Mouse (Mus musculus) layer of hippocampus, adult 9-11 months (tissue): ENCODE results near the gene 2610528J11Rik.
A peak's percentile ranks its signal among the peaks of the same experiment; 100 is the strongest.
"Not testable (repeated sequence)": the region's sequence is repeated elsewhere in the genome, so short reads cannot be mapped to it uniquely, and the experiment has no call there.

Experiments used
- DNase-seq: peaks from one replicate; pipeline ENCODE4 v3.0.0; 2022

Gene 2610528J11Rik

DNA sequence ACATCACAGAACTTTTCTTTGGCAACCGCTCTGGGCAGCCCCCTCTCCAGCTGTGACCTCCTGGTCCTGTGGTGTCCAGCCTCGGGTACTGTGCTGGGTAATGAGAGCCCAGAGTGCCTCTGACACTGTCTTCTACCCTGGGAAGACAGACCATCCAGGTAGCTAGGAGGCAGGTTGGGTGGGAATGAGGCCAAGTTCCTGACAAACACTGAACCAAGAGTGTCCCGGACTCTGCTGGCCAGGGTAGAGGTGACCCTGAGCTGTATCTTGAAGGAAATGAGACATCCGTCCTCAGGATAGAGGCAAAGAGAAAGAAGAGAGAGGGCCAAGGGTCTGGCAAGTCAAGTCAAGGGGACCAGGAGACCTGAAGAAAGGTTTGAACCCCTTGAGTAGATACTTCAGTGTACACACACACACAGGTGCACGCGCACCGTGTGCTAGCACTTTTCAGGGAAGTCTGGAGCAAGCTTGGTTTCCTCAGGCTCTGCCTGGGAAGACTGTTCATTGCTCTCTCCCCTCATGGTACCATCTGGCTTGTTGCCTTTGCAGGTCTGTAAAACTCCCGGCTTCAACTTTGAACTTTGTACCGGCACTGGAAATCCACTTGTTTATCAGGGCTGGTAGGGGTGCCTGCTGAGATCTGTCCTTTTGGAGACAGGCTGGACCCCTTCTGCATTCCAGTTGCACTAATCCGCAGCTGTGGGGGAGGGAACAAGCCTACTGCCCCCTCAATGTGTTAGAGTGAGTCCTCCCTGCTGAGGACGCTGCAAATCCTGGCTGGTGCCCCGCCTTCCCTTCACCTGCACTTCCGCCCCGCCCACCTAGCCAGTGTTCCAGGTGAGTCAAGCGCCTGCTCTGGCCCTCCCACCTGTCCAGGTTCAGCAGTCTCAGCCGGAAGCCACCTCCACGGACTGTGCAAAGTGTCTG, at the start of gene 2610528J11Rik:
Gene 2610528J11Rik, plus strand, starts transcription at position 592 of the 927 bp plus-strand sequence.
- DNase-seq: no peak

DNA sequence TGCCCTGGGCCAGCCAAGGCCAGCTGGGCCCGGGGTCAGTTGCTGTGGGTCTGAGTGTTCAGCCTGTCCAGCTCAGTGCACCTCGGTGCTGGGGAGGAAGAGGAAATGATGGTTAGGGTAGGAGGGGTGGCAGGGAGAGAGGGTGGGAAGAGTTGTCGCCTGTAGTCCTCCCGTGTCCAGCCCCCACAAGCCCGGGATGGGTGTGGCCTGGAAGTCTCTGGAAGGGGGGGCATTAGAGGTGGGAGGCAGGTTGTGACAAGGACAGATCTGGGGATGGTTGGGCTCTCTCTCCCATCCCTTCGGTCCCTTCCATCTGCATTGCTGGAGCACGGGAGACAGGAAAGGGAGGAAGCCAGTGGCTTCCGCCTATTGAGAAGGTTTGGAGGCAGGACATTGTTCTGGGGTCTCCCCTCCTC, 37.1 kb upstream of the 2610528J11Rik start, which contains the start of gene Tie1:
Gene Tie1, minus strand, starts transcription at position 345 of the 416 bp plus-strand sequence.
- DNase-seq: no peak

DNA sequence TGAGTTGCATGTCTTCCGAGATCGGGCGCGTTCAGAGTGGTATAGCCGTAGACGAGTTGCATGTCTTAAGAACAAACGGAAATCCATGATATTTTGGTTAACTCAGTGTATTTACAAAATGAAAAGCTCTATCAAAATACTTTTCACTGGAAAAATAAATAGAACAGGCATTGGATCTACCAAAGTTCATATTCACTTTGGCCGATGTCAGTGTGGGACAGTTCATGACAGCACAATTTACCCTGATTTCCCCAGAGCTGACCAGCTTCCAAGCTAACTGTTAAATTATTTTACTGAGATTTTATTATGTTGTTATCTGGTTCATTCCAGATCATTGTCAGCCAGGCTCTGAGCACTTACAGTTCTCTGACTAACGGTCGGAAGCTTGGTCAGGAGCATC, 36.3 kb upstream of the 2610528J11Rik start:
- no peak for DNase-seq

DNA sequence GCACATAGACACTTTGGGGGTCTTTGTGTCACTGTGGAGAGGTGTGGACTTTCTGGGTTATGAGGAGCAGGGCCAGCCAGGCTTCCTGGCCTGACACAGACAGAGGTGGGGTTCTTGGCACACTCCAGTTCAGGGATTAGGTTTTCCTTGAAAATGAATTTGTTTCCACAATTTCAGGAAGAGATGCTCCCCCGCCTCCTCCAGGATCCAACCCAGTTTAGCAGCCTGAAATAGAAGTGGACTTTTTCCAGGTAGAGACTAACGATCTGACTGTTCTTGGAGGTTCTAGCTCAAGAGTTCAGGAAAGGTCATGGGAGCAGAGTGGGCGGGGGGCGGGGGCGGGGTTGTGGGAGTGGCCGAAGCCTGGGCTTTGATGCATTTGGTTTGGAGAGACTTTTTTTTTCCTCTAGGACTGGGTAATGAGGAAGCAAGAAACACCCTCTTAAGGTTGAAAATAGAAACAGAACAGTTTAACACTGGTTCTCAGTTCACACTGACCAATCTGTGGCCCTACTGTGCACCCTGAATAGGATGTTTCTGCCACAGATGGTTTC, 26.6 kb upstream of the 2610528J11Rik start:
- no peak for DNase-seq

DNA sequence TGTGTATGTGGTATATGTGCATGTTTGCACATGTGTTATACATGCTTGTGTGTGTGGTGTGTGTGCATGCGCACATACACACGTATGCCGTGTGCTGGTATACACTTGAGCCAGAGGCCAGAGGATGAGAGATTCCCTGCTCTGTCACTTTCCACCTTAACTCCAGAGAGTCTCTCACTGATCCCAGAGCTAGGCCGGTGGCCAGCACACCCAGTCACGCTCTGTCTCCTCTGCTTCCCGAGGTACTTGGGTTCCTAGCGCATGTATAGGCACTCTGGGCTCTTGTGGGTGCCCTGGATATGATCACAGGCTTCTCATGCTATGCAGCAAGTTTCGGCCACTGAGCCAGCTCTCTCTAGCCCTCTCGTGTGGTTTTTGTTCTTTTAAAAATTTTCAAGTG, 26.0 kb upstream of the 2610528J11Rik start:
- DNase-seq: no peak

DNA sequence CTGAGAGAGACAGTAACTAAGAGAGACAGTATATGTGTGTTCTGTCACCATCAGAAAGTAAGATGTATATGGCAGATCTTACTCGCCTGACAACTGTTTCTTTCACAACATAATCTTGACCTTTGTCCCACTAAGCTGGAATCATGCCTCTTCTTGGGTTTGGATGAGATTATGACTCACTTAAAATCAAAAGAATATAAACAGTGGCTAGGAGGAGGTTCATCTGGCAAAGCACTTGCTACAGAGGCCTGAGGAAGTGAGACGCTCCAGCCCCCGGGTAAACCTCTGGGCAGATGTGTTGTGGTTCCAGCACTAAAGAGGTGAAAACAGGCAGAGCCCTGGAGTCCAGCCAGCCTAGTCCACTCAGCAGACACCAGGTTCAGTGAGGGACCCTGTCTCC, 21.2 kb upstream of the 2610528J11Rik start:
- DNase-seq: no peak

DNA sequence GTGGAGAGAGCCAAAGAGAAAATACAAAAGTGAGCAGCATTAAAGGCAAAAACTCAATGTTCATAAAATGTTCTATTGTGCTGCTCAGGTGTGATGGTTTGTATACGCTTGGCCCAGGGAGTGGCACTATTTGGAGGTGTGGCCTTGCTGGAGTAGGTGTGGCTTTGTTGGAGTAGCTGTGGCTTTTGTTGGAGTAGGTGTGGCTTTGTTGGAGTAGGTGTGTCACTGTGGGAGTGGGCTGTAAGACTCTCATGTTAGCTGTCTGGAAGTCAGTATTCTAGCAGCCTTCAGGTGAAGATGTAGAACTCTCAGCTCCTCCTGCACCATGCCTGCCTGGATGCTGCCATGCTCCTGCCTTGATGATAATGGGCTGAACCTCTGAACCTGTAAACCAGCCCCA, 19.6 kb upstream of the 2610528J11Rik start:
- DNase-seq: not testable (repeated sequence)

DNA sequence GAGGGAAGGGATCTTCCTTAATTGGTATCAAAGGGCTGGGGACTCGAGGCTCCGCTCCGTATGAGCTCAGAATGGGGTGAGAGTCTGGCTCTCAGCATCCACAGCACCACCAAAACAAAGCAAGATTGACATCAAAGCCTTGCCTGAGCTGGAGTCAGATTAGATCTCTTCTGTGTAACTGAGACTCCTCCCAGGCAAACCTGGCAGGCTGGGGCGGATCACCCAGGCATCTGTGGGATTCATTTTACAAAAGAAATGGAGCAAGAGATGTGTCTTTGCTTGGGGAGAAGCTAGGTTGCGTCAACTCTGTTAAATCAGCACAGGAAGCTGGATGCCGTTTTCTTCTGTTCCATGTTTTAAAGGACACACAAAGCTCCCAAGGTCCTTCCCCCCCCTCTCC, 17.7 kb upstream of the 2610528J11Rik start:
- DNase-seq: no peak

DNA sequence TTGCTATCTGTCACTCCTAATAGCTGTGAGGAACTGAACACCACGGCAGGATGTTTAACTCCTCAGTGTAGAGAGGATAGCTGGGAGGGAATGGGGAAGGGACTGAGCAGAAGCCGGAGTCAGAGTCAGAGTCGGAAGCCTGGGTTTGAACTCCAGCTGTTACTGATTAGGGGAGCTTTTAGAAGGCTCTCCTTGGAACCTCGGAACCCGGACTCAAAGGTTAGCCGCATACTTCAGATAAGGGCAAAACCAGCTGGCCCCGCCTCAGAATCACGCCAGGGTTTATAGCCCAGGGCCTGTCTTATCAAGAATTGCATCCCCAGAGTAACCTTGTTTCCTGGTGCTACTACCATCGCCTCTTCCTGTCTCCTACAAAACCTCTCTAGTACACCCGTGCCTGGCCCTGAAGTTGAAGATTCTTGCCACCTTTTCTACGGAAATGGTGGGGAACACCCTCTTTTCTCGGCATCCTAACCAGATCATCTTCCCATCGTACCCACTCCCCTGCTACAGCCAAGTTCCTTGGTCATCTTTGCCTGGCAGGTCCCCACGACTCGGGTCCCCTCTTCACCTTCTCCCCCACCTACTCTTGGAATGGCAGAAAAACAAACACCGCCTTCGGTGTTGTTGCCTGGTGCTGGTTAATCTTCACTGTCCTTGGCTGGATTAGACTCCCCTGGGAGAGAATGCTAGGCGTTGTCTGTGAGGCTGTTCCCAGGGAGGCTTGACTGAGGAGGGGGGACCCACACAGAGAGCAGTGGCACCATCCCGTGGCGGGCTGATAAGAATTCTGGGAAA, 9.9 kb upstream of the 2610528J11Rik start:
- no peak for DNase-seq

DNA sequence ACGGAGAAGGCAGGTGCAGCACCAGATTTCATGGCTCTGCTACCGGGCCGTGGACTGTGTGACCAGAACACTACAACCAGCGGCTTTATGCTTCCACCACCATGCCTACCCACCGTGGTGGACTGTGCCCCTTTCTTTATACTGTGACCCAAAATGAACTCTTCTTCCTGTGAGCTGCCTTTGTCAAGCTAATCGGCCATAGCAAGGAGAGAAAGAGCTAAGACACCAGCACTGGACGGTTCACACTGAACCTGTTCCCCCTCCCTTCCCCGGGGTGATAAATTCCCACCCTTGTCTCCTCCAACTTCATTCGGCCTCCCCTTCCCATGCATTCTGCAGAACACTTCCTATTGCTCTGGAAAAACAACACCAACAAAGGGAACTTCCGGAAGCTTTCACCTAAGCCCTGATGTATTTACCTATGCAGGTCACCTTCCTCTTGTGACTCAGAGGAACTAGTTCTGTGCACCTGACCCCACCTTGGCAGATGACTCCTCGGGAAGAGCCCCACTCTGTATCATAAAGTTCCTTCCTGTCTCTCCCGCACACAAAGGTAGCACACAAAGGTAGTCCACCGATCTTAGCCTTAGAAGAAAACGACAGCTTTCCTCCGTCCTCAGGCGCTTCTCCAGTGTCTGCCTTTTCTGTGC, 9.2 kb upstream of the 2610528J11Rik start:
- no peak for DNase-seq

DNA sequence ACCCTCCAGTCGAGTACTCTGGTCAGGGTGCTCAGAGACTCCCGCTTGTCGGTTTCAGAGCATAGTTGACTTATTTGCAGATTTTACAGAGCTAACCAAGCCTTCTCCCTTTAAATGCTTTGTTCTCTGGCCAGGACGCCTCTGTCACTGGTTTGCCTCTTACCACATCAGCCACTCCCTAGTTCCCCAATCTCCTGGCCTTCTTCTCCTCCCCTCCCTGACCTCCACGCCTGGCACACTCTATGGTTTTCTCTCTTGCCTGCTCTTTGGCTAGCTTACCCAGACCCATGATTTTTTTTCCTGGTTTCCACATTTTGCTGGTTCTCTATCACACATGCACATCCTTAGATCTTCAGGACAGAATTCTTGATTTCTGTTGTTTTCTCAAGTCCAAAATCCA, 8.6 kb upstream of the 2610528J11Rik start:
- no peak for DNase-seq

DNA sequence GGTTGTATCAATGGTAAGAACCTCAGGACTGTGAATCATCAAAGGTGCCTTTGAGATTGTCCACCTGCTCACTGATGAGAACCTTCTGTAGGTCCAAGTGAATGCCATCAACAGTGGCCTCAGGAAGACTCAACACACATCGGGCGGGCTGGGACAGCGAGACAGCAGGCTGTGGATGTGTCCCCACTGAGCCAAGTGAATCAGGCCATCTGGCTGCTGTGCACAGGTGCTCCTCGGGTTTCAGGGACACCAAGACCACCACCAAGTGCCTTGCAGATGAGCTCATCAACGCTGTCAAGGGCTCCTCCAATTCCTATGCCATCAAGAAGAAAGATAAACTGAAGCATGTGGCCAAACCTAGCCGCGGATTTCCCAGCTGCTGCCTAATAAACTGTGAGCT, 4.6 kb upstream of the 2610528J11Rik start:
- DNase-seq: no peak

DNA sequence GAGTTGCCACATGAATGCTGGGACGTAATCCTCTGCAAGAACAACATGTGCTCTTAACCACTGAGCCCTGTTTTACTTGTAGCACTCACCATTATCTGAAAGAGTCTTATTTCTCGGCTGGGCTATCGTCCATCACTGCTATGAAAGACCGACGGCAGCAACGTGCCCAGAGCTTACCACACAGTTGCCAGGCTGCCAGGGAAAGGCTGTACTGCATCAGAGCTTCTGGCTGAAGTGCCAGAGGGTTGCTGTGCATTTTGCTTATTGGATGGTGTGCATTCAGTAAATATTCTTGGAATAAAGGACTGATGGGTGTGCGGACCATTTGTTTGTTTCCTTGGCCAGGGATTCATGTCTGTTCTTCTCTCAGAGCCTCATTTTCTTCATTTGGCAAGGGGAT, 2.8 kb upstream of the 2610528J11Rik start:
- no peak for DNase-seq

DNA sequence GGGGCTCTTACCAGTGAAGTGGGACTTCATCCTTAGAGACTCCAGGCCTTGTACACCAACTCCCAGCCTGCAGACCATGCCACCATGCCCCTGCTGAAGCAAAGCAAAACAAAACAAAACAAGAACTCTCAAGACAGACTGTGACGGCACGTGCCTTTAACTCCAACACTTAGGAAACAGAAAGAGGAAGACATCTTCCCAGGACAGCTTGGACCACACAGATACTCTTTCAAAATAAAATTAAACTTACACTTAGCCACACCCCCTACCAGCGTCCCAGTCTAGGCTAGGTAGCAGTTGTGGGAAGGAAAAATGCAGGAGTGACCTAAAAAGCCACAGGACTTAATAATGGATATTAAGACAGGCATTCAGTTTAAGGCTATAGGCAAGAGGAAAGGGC, 1.0 kb upstream of the 2610528J11Rik start:
- no peak for DNase-seq

DNA sequence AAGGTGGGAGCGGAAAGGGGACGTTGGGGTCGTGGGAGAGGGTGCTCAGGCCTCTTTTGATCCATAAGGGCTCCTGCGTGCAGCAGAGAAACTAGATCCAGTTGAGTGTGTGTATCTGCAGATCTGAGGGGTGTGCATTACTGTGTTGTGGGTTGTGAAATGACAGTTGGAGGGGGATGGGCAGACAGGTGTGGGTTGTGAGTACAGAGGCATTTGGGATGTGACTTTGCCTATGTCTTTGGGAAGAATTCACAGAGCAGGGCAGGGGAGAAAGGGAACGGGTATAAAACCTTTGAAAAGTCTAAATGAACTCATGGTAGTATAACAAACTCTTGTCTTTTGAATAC, 509 bp downstream of the 2610528J11Rik start:
- DNase-seq: no peak

DNA sequence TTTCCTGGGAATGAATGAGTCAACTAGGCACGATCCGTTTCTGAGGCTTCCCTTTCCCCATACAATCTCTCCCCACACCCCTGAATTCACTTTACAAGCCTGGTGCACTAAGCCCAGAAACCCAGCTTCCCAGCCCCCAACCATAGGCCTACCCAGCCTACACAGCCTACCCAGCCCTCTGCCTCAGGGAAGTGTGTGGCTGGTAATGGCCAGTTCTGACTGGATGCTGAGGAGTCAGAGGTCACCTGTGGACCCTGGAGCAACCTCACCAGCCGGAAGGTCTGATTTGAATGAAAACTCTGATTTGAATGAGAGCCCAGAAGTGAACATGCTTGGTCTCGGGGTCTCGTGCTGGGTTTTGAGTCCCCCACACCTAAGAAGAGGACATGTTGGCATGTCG, 921 bp downstream of the 2610528J11Rik start:
- no peak for DNase-seq

DNA sequence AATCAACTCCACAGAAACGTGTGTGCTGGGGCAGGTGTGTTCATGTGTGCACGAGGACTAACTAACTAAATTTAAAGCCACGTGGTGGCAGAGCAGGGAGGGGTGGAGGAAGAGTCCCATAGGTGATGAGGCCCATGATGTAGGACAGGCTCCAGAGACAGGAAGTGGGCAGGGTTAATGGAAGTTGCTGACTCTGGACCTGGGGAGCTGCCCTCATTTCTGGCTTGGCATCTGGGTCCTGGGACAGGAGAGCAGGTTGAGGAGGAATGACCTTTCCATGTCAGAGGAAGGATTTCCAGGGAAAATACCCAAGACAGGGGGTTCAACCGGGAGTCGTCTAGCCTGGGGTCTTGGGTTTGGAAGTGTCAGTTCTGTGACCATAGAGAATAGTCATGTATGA, 5.9 kb downstream of the 2610528J11Rik start:
- DNase-seq: no peak

DNA sequence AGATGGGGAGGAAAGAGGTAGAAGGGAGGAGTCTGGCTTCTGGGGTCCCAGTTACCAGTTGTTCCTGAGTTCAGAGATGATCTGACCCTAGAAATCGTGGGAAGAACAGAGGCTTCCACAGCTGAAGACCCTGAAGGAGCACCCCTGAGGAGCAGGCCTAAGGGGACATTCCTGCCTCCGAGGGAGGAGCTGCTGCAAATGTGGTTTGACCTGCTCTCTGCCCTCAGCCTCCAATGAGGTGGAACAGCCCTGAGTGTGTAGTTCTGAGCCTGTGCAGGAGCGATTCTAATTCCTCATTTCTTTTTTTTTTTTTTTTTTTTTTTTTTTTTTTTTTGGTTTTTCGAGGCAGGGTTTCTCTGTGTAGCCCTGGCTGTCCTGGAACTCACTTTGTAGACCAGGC, 6.4 kb downstream of the 2610528J11Rik start:
- no peak for DNase-seq

DNA sequence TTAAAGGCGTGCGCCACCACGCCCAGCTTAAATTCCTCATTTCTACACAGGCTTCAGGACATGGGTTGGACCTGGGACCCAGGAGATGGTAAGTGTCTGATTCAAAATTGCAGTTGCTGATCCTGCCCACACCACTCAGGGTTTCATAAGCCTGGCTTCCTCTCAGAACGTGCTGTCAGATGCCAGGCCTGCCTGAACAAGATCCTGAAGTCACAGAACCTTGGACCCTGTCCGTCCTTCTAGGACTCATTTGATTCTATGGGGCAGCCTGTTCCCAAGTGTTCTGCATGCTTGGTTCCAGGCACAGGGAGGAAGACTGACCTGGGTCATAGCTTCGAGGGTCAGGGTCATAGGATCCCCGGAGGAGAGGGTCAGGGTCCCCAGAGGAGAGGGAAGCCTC, 6.8 kb downstream of the 2610528J11Rik start:
- no peak for DNase-seq

DNA sequence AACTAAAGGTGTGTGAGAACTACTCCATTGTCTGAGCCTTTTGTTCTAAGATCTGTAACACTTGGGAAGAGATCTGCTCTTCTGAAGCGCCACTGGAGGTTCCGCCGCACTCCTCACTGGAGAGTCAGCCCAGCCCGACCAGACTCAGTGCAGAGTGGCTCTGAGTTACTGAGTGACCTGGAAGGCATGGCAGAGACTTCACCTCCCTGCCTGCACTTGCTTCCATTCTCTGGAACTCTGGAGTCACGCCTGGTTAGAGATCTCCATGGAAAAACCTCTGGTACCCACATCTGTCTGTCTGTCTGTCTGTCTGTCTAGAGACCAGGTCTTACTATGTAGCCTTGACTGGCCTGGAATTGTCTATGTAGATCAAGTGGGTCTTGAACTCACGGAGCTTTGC, 8.8 kb downstream of the 2610528J11Rik start:
- DNase-seq: no peak

DNA sequence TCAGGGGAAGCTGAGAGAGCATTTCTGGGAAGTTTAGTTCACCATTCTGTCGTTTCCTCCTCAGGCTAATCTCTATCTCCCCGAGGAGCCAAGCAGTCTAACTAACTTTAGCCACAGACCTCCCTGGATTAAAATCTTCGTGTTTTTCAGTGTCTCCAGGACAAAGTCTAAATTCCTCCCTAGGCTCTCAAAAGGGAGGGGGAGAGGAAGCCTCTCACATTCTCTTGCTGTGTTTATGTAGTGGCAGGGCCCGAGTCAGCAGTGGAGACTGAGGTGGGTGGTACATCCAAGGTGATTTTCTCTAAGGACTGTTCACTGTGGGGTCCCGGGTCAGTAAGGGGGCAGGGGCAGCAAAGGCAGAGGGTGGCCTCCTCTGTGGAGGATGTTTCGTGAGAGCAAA, 11.0 kb downstream of the 2610528J11Rik start:
- no peak for DNase-seq

DNA sequence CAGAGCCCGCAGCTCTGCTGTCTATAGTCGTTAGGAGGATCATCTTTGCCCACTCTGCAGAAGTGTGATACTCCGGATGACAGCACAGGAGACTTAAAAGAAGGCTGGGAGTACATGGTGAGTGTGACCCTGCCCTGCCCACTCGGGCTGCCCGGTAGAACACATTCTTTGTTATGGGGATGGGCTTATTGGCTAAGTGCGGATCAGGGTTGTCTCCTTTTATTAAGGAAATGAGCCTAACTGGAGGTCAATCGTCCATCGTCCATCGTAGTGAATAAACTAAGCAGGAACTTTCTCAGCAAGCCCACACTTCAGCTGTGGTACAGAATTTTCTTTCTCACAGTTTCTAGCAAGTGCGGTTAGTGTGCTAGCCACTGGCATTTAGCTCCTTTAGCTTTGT, 13.1 kb downstream of the 2610528J11Rik start:
- DNase-seq: no peak

DNA sequence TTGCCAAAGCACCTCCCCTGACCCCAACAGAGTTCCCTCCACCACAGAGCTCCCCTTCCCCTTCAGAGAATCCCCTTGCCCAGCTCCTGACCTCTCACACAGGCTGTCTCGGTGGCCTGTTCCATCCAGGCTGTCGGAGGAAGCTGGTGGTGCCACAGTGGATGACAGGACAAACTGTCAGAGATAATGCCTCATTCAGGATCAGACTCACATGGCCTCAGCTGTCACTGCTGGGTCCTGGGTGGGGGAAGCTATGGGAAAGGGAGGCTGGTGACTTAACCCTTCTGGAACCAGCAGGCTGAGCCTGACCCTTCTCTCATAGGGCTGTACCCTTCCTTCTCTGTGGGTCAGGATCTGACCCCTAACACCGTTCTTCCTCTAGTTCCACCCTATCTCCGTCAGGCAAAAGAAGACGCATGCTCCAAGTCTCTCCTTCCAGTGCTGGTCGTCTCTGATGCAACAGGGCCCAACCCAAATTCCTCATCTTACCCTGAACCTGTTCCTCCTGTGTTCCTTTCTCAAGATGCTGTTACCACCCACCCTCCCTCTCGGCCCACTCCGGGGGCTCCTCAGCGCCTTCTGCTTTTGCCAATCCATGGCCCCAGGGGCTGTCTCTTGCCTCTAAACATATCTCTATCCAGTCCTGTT, 15.8 kb downstream of the 2610528J11Rik start:
- DNase-seq: peak; percentile 52
